13 mouse cellular contexts compared by ENCODE assay signal in the genomic region with DNA sequence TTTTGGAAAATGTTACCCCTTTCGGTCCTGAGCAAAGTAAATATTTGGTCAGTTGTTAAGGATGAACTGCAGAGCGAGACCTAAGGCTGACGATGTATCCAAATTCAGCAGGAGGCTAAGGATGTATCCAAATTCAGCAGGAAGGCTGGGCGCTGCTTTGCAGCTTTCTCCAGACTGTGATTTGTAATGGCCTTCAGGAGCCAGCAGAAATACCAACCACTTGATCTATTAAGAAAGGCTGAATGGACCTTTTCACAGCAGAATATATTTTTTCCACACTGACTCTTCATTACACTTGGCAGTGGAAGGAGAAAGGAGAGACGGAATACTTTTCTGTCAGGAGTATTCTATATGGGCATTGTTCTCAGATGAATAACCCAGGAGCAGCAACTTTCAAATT.
"Had no signal": no experiment of that assay in that cellular context is flagged by ENCODE, and none has a peak within 500 bp of the region (broad histone marks: within the 10 kb centered on the region; RNA-seq: fewer than 3 reads in every experiment).

No protein-coding gene starts in this region.

- DNase-seq: kidney, adult 9 months; kidney, postnatal 10 days; kidney, postnatal 4 days; liver; liver, embryonic 13.5 days; liver, postnatal 0 days; midbrain, embryonic 14.5 days; thymus, adult 2 months; thymus, postnatal 25 days had no signal

- ATAC-seq: liver, postnatal 0 days had no signal

- H3K4me3 ChIP-seq: layer of hippocampus, adult 2 months; limb, embryonic 12.5 days; liver, embryonic 13.5 days; lung, embryonic 15.5 days; stomach, embryonic 15.5 days had no signal

- H3K9me3 ChIP-seq: limb, embryonic 12.5 days; liver, embryonic 13.5 days; lung, embryonic 15.5 days; stomach, embryonic 15.5 days had no signal

- H3K9ac ChIP-seq: limb, embryonic 12.5 days; liver, embryonic 13.5 days; liver, postnatal 0 days; lung, embryonic 15.5 days; stomach, embryonic 15.5 days had no signal

- H3K27me3 ChIP-seq: limb, embryonic 12.5 days; liver, embryonic 13.5 days; lung, embryonic 15.5 days; stomach, embryonic 15.5 days had no signal

- H3K36me3 ChIP-seq: limb, embryonic 12.5 days; liver, embryonic 13.5 days; lung, embryonic 15.5 days; stomach, embryonic 15.5 days had no signal

- H3K27ac ChIP-seq: layer of hippocampus, adult 2 months; limb, embryonic 12.5 days; liver, embryonic 13.5 days; lung, embryonic 15.5 days; stomach, embryonic 15.5 days had no signal

- H3K4me1 ChIP-seq: limb, embryonic 12.5 days; liver, embryonic 13.5 days; lung, embryonic 15.5 days; stomach, embryonic 15.5 days had no signal

- H3K4me2 ChIP-seq: limb, embryonic 12.5 days; liver, embryonic 13.5 days; lung, embryonic 15.5 days; stomach, embryonic 15.5 days had no signal
